In genomic region chr19:53899941-53900610, GRCm38 (mm10) we compare ENCODE assay signal across 18 mouse cellular contexts. TPM values are rescaled to one million over a fixed set of nuclear protein-coding genes. Genes with fewer than 3 reads are reported as not detected.
DNase-seq lines count a peak whose midpoint lies in the region; ATAC-seq and TF ChIP-seq lines count a peak whose summit lies in the region.
"Had no signal": no experiment of that assay in that cellular context is flagged by ENCODE, and none has a peak within 500 bp of the region (broad histone marks: within the 10 kb centered on the region; RNA-seq: fewer than 3 reads in every experiment).

No protein-coding gene starts in this region.

- DNase-seq in spleen, adult 18-20 months, result peak; percentile 40 to 57
- DNase-seq in spleen, postnatal 14 days (ENCODE audit: low spot score in 2 of 2), result no peak
- peak; percentile 73 for DNase-seq in CH12.LX (ENCODE audit: extremely low read depth)
- DNase-seq in thymus, postnatal 25 days, result peak; percentile 50
- no peak for DNase-seq in gastrocnemius, adult 2 months
- DNase-seq in adrenal gland, adult 2 months, result no peak
- DNase-seq: adrenal gland, postnatal 36 days; layer of hippocampus, postnatal 36 days; lung, embryonic 14.5 days; right cerebral cortex, postnatal 25 days had no signal

- no peak for TF ChIP-seq CTCF in CH12.LX (conservative IDR thresholded peaks at IDR 0.05 in 1 of 2, IDR thresholded peaks at IDR 0.05 in 1 of 2; ENCODE audit: low read depth in 2 of 2, low read length in 2 of 2)
- no peak for TF ChIP-seq CTCF in gastrocnemius, adult 2 months (IDR thresholded peaks at IDR 0.05)

- no peak for TF ChIP-seq POLR2A in CH12.LX (IDR thresholded peaks at IDR 0.05; ENCODE audit: low read depth, low read length)

- in situ Hi-C loops in CH12.LX (cut with MboI; ENCODE audit: low pct_ligation_motif_present, low pct_unique_long_range_greater_than_20kb, low sequenced_read_pairs), result no loop called here

- no peaks in the 10 kb centered on the region for H3K27me3 ChIP-seq in CH12.LX (replicated peaks)
- H3K27me3 ChIP-seq: embryonic facial prominence, embryonic 13.5 days; forebrain, embryonic 13.5 days; limb, embryonic 12.5 days; megakaryocyte, embryonic 14.5 days had no signal

- ATAC-seq in megakaryocyte, adult 5-6 weeks (ENCODE audit: poor library complexity, severe bottlenecking), result 0 out of 2 replicates have a peak, but pooled peaks have one; percentile 16
- ATAC-seq: forebrain, embryonic 13.5 days; hindbrain, postnatal 0 days had no signal

- dilution Hi-C loops in CH12.LX (cut with MboI; ENCODE audit: extremely low pct_ligation_motif_present, extremely low pct_unique_long_range_greater_than_20kb, low sequenced_read_pairs), result no loop called here

- peak overlapping the region; percentile 97 for H3K27ac ChIP-seq in CH12.LX (ENCODE audit: insufficient read depth, low read depth)
- no peak overlapping the region for H3K27ac ChIP-seq in gastrocnemius, adult 2 months
- H3K27ac ChIP-seq: embryonic facial prominence, embryonic 13.5 days; forebrain, embryonic 13.5 days; hindbrain, postnatal 0 days; kidney, postnatal 0 days; limb, embryonic 12.5 days had no signal

- H3K36me3 ChIP-seq in CH12.LX (replicated peaks in 1 of 2; ENCODE audit: control insufficient read depth in 1 of 2, insufficient read depth in 1 of 2, low read length in 1 of 2), result no peaks in the 10 kb centered on the region
- H3K36me3 ChIP-seq: embryonic facial prominence, embryonic 13.5 days; G1E; limb, embryonic 12.5 days had no signal

- H3K4me3 ChIP-seq in CH12.LX (replicated peaks in 1 of 3; ENCODE audit: low read depth in 2 of 3, low read length in 2 of 3, poor library complexity in 1 of 3), result peak overlapping the region; percentile 35 to 53 (median 42)
- no peak overlapping the region for H3K4me3 ChIP-seq in gastrocnemius, adult 2 months
- H3K4me3 ChIP-seq: embryonic facial prominence, embryonic 13.5 days; forebrain, embryonic 13.5 days; limb, embryonic 12.5 days; megakaryocyte, embryonic 14.5 days had no signal

- H3K9ac ChIP-seq in CH12.LX (ENCODE audit: insufficient read depth, low read depth), result peak overlapping the region; percentile 64; the same call in 1 of the 2 replicates
- H3K9ac ChIP-seq: embryonic facial prominence, embryonic 13.5 days; forebrain, embryonic 13.5 days; limb, embryonic 12.5 days; lung, embryonic 14.5 days had no signal

- no peaks in the 10 kb centered on the region for H3K9me3 ChIP-seq in CH12.LX (replicated peaks; ENCODE audit: low read length)
- H3K9me3 ChIP-seq: embryonic facial prominence, embryonic 13.5 days; forebrain, embryonic 13.5 days; G1E; limb, embryonic 12.5 days; megakaryocyte, embryonic 14.5 days had no signal

- peaks cover 14% of the 10 kb centered on the region; the same call in 1 of the 2 replicates for H3K79me2 ChIP-seq in CH12.LX (replicated peaks; ENCODE audit: control insufficient read depth, extremely low read depth, insufficient read depth, poor library complexity, severe bottlenecking)

- peaks cover 20 to 64% of the 10 kb centered on the region in 2 experiments for H3K4me1 ChIP-seq in CH12.LX (ENCODE audit: control insufficient read depth in 1 of 2, insufficient read depth in 2 of 2)

- intact Hi-C loops in gastrocnemius, adult 2 months (cut with DNase I), result no loop called here

- TF ChIP-seq RAD21 in CH12.LX (IDR thresholded peaks at IDR 0.05; ENCODE audit: low read depth, low read length), result no peak

- H3K4me2 ChIP-seq in CH12.LX (ENCODE audit: insufficient read depth, low read depth, poor library complexity, severe bottlenecking), result peak overlapping the region; percentile 80
- H3K4me2 ChIP-seq: embryonic facial prominence, embryonic 13.5 days; forebrain, embryonic 13.5 days; limb, embryonic 12.5 days; lung, embryonic 14.5 days had no signal

- TF ChIP-seq EP300 in CH12.LX (IDR thresholded peaks at IDR 0.05; ENCODE audit: low read length), result peak; percentile 57

TF ChIP-seq in CH12.LX, 34 proteins besides CTCF, POLR2A, EP300 and RAD21:
- TF ChIP-seq PAX5 (IDR thresholded peaks at IDR 0.05; ENCODE audit: low read length) (no peak), NRF1 (IDR thresholded peaks at IDR 0.05; ENCODE audit: low read depth, low read length) (no peak), MAFK (IDR thresholded peaks at IDR 0.05; ENCODE audit: insufficient replicate concordance, low read length) (no peak), UBTF (IDR thresholded peaks at IDR 0.05; ENCODE audit: low read depth, low read length) (no peak), CHD1 (IDR thresholded peaks at IDR 0.05; ENCODE audit: low read depth, low read length) (no peak), HCFC1 (IDR thresholded peaks at IDR 0.05; ENCODE audit: low read depth, low read length) (no peak), MAZ (IDR thresholded peaks at IDR 0.05; ENCODE audit: low read depth, low read length) (0 out of 2 replicates have a peak, but pooled peaks have one; percentile 38), ZMIZ1 (IDR thresholded peaks at IDR 0.05; ENCODE audit: low read depth, low read length) (no peak), USF2 (conservative IDR thresholded peaks at IDR 0.05; ENCODE audit: low read depth, low read length) (no peak), CHD2 (IDR thresholded peaks at IDR 0.05; ENCODE audit: low read length) (no peak), JUN (IDR thresholded peaks at IDR 0.05; ENCODE audit: insufficient read depth, low read depth, low read length) (no peak), NELFE (IDR thresholded peaks at IDR 0.05; ENCODE audit: low read depth, low read length) (no peak), ELF1 (IDR thresholded peaks at IDR 0.05; ENCODE audit: low read depth, low read length) (0 out of 2 replicates have a peak, but pooled peaks have one; percentile 35), SMC3 (IDR thresholded peaks at IDR 0.05; ENCODE audit: low read depth, low read length) (no peak; the same call in 1 of the 2 replicates), ZNF384 (IDR thresholded peaks at IDR 0.05; ENCODE audit: low read depth, low read length) (no peak), TBP (conservative IDR thresholded peaks at IDR 0.05; ENCODE audit: low read depth, low read length) (peak; percentile 43; the same call in 1 of the 2 replicates), IRF4 (IDR thresholded peaks at IDR 0.05; ENCODE audit: low read depth, low read length) (no peak; the same call in 1 of the 2 replicates), POLR2AphosphoS2 (IDR thresholded peaks at IDR 0.05; ENCODE audit: low read depth, low read length) (no peak), ZC3H11A (IDR thresholded peaks at IDR 0.05; ENCODE audit: low read depth, low read length) (no peak), KAT2A (IDR thresholded peaks at IDR 0.05; ENCODE audit: insufficient replicate concordance, low read length) (no peak), JUND (conservative IDR thresholded peaks at IDR 0.05; ENCODE audit: low read depth, low read length) (no peak), MAX (IDR thresholded peaks at IDR 0.05; ENCODE audit: low read length) (peak; percentile 34), TCF12 (IDR thresholded peaks at IDR 0.05; ENCODE audit: low read depth, low read length) (peak; percentile 35; the same call in 1 of the 2 replicates), MYC (IDR thresholded peaks at IDR 0.05; ENCODE audit: low read depth, low read length) (0 out of 2 replicates have a peak, but pooled peaks have one; percentile 50), MEF2A (IDR thresholded peaks at IDR 0.05; ENCODE audit: borderline replicate concordance, low read depth, low read length) (no peak), ETS1 (conservative IDR thresholded peaks at IDR 0.05; ENCODE audit: low read depth, low read length) (no peak; the same call in 1 of the 2 replicates), MXI1 (IDR thresholded peaks at IDR 0.05; ENCODE audit: low read depth, low read length) (no peak), SIN3A (IDR thresholded peaks at IDR 0.05; ENCODE audit: low read length) (0 out of 2 replicates have a peak, but pooled peaks have one; percentile 2), RCOR1 (conservative IDR thresholded peaks at IDR 0.05; ENCODE audit: low read depth, low read length) (no peak), BHLHE40 (IDR thresholded peaks at IDR 0.05; ENCODE audit: low read depth, low read length) (peak; percentile 67), ZKSCAN1 (IDR thresholded peaks at IDR 0.05; ENCODE audit: borderline replicate concordance, low read depth, low read length) (no peak), GABPA (IDR thresholded peaks at IDR 0.05; ENCODE audit: insufficient replicate concordance, low read depth, low read length) (no peak), USF1 (IDR thresholded peaks at IDR 0.05; ENCODE audit: low read depth, low read length) (no peak), E2F4 (IDR thresholded peaks at IDR 0.05; ENCODE audit: insufficient replicate concordance, low read depth, low read length) (no peak)

RNA-seq across cellular contexts. Expression of gene Pdcd4, which starts 8.0 kb away (rescaled TPM):
- total RNA-seq in CH12.LX (2012; rRNA removed) (21.0 and 26.3 TPM in 2 replicates), CH12.LX (2014; rRNA removed) (24.3 and 24.4 TPM in 2 replicates)
- polyA plus RNA-seq in CH12.LX (2012; ENCODE audit: insufficient read length, low read depth), result 37.9 and 39.0 TPM in 2 replicates
- 60.2 and 73.4 TPM in 2 replicates for total RNA-seq in megakaryocyte, adult 5-6 weeks (2015)
- 79.2 and 85.9 TPM in 2 replicates for total RNA-seq in megakaryocyte, adult 5-6 weeks (2017)
- 10 to 100 TPM; 14.8 to 16.8 TPM for total RNA-seq in gastrocnemius, adult 2 months (2021)
- total RNA-seq in adrenal gland, adult 2 months (2021), result 100 to 1,000 TPM in 1 of 2 experiments, 10 to 100 TPM in 1; 75.5 to 102 TPM
- polyA plus RNA-seq in adrenal gland, adult 2 months (2012; rRNA removed), result 2.5 and 2.6 TPM in 2 replicates

RNA-seq across cellular contexts. Expression of gene Shoc2, which starts 44.0 kb away (rescaled TPM):
- 14.1 and 15.4 TPM in 2 replicates for total RNA-seq in CH12.LX (2012; rRNA removed)
- total RNA-seq in CH12.LX (2014; rRNA removed), result 25.8 and 27.1 TPM in 2 replicates
- polyA plus RNA-seq in CH12.LX (2012; ENCODE audit: insufficient read length, low read depth), result 20.4 and 23.7 TPM in 2 replicates
- 67.1 and 67.3 TPM in 2 replicates for total RNA-seq in megakaryocyte, adult 5-6 weeks (2015)
- 67.6 and 70.3 TPM in 2 replicates for total RNA-seq in megakaryocyte, adult 5-6 weeks (2017)
- total RNA-seq in gastrocnemius, adult 2 months (2021), result 10 to 100 TPM; 24.0 to 28.3 TPM
- total RNA-seq in adrenal gland, adult 2 months (2021), result 10 to 100 TPM; 46.0 to 54.5 TPM
- polyA plus RNA-seq in adrenal gland, adult 2 months (2012; rRNA removed), result 3.1 and 5.0 TPM in 2 replicates

RNA-seq across cellular contexts. Expression of gene Bbip1, which starts 44.4 kb away (rescaled TPM):
- total RNA-seq in CH12.LX (2012; rRNA removed) (38.8 and 42.2 TPM in 2 replicates), CH12.LX (2014; rRNA removed) (95.7 and 106 TPM in 2 replicates)
- 41.0 and 43.4 TPM in 2 replicates for polyA plus RNA-seq in CH12.LX (2012; ENCODE audit: insufficient read length, low read depth)
- 154 and 163 TPM in 2 replicates for total RNA-seq in megakaryocyte, adult 5-6 weeks (2015)
- total RNA-seq in megakaryocyte, adult 5-6 weeks (2017), result 77.1 and 79.1 TPM in 2 replicates
- total RNA-seq in gastrocnemius, adult 2 months (2021), result 10 to 100 TPM; 33.3 to 40.6 TPM
- 10 to 100 TPM; 25.6 to 30.8 TPM for total RNA-seq in adrenal gland, adult 2 months (2021)
- polyA plus RNA-seq in adrenal gland, adult 2 months (2012; rRNA removed), result 1.3 and 2.9 TPM in 2 replicates

Comparison
In these comparisons a context has a peak if more than half of its experiments do, and no peak if none do; other contexts are left out.
1. DNase-seq: peak in spleen, adult 18-20 months (2 of 2), CH12.LX (single experiment) and thymus, postnatal 25 days (single experiment); none in spleen, postnatal 14 days (0 of 2), gastrocnemius, adult 2 months (single experiment) and adrenal gland, adult 2 months (single experiment).